Mouse (Mus musculus) limb, embryonic 13.5 days (tissue): ENCODE results near the gene Tef. TPM values are rescaled to one million over a fixed set of nuclear protein-coding genes. Genes with fewer than 3 reads are reported as not detected.
A peak's percentile ranks its signal among the peaks of the same experiment; 100 is the strongest.

Experiments used
- ATAC-seq: fragments of 200-750 bp; cut with Nextera tagmentation; 2 replicates; pipeline ENCODE4 v1.8.0; 2017; ENCODE audit warnings: low read depth, moderate number of reproducible peaks, moderate TSS enrichment; ENCODE audit not compliant: low FRiP score
- H3K27ac ChIP-seq: fragments of 300-500 bp; sonication (generic); 2 replicates; pipeline ENCODE4 v1.5.1; 2015; ENCODE audit warnings: inconsistent platforms, mild to moderate bottlenecking, moderate library complexity
- H3K27me3 ChIP-seq: fragments of 300-500 bp; sonication (generic); 2 replicates; pipeline ENCODE4 v1.6.1; 2015; ENCODE audit warnings: mild to moderate bottlenecking, inconsistent platforms
- H3K36me3 ChIP-seq: fragments of 300-500 bp; sonication (generic); 2 replicates; pipeline ENCODE4 v1.6.1; 2015; ENCODE audit warnings: inconsistent platforms, mild to moderate bottlenecking, moderate library complexity
- H3K4me1 ChIP-seq: fragments of 300-500 bp; sonication (generic); 2 replicates; pipeline ENCODE4 v1.6.1; 2015; ENCODE audit warnings: inconsistent platforms
- H3K4me2 ChIP-seq: fragments of 300-500 bp; sonication (generic); replicated peaks from 2 replicates; pipeline ENCODE4 v1.6.1; 2015; ENCODE audit warnings: inconsistent platforms, mild to moderate bottlenecking, moderate library complexity
- H3K4me3 ChIP-seq: fragments of 300-500 bp; sonication (generic); 2 replicates; pipeline ENCODE4 v1.5.1; 2015; ENCODE audit warnings: moderate library complexity, mild to moderate bottlenecking, inconsistent platforms
- H3K9ac ChIP-seq: fragments of 300-500 bp; sonication (generic); 2 replicates; pipeline ENCODE4 v1.6.1; 2015; ENCODE audit warnings: mild to moderate bottlenecking, inconsistent platforms
- H3K9me3 ChIP-seq: fragments of 300-500 bp; sonication (generic); 2 replicates; pipeline ENCODE4 v1.6.1; 2016; ENCODE audit warnings: inconsistent platforms
- WGBS: fragments of 180-500 bp; shearing (Covaris S2); methylation state at CpG from one replicate; pipeline ENCODE4 v1.1.7; 2015; 5-methylcytosine and 5-hydroxymethylcytosine counted together
- polyA plus RNA-seq: library from polyadenylated mRNA; unstranded; fragments of >200 nt; fragmentation: Nextera tagmentation; extraction: Ambion mirVana; gene quantifications from 2 replicates; pipeline ENCODE4 v1.2.1, GENCODE M21; 2015

Gene Tef
- polyA plus RNA-seq, 1 experiment from 2014 or later: 25.4 TPM

GRCm38 (mm10) chr15:81833481-81833880 is 31.3 kb downstream of the Tef start:
- no peak overlapping the region for H3K9ac ChIP-seq
- peaks cover 3% of the 10 kb centered on the region; the same call in 1 of the 2 replicates for H3K36me3 ChIP-seq
- WGBS: 80% methylated on average over 4 of the region's 4 CpGs

GRCm38 (mm10) chr15:81834171-81834841 is 32.1 kb downstream of the Tef start:
- H3K36me3 ChIP-seq: no peaks in the 10 kb centered on the region
- no peak overlapping the region for H3K4me2 ChIP-seq
- no peak overlapping the region for H3K4me3 ChIP-seq
- ATAC-seq: no peak
- no peak overlapping the region for H3K9ac ChIP-seq
- no peaks in the 10 kb centered on the region for H3K9me3 ChIP-seq
- H3K27me3 ChIP-seq: peaks cover 17% of the 10 kb centered on the region
- H3K27ac ChIP-seq: no peak overlapping the region
- H3K4me1 ChIP-seq: peaks cover 40% of the 10 kb centered on the region
- WGBS: 31% methylated on average over 3 of the region's 3 CpGs

More at GRCm38 (mm10) chr15:81833481-81833880, 31.3 kb downstream of the Tef start:
- Histone ChIP-seq H3K4me1 (peaks cover 35% of the 10 kb centered on the region), H3K4me3 (no peak overlapping the region), H3K4me2 (no peak overlapping the region), H3K27ac (no peak overlapping the region), H3K9me3 (no peaks in the 10 kb centered on the region), H3K27me3 (peaks cover 17% of the 10 kb centered on the region)
- ATAC-seq: no peak

GRCm38 (mm10) chr15:81835007-81835880 is 33.0 kb downstream of the Tef start:
- no peak overlapping the region for H3K27ac ChIP-seq
- peak overlapping the region; percentile 61 for H3K9ac ChIP-seq
- H3K9me3 ChIP-seq: no peaks in the 10 kb centered on the region
- WGBS: 54% methylated on average over 10 of the region's 10 CpGs
- H3K4me3 ChIP-seq: no peak overlapping the region
- ATAC-seq: no peak
- H3K36me3 ChIP-seq: no peaks in the 10 kb centered on the region
- peak overlapping the region; percentile 67 for H3K4me2 ChIP-seq
- H3K27me3 ChIP-seq: peaks cover 17% of the 10 kb centered on the region
- H3K4me1 ChIP-seq: peaks cover 47% of the 10 kb centered on the region

GRCm38 (mm10) chr15:81836124-81836821 is 34.1 kb downstream of the Tef start:
- no peaks in the 10 kb centered on the region for H3K9me3 ChIP-seq
- 4% methylated on average over 33 of the region's 33 CpGs for WGBS

GRCm38 (mm10) chr15:81836966-81837920 is 35.0 kb downstream of the Tef start:
- H3K9ac ChIP-seq: peak overlapping the region; percentile 61; the same call in 1 of the 2 replicates
- no peaks in the 10 kb centered on the region for H3K9me3 ChIP-seq
- WGBS: 59% methylated on average over 7 of the region's 7 CpGs
- no peak for ATAC-seq
- peak overlapping the region; percentile 70; the same call in 1 of the 2 replicates for H3K27ac ChIP-seq
- H3K4me3 ChIP-seq: peak overlapping the region; percentile 41; the same call in 1 of the 2 replicates
- peaks cover 38% of the 10 kb centered on the region for H3K4me1 ChIP-seq
- peaks cover 17% of the 10 kb centered on the region for H3K27me3 ChIP-seq
- peak overlapping the region; percentile 67 for H3K4me2 ChIP-seq
- H3K36me3 ChIP-seq: no peaks in the 10 kb centered on the region

More at GRCm38 (mm10) chr15:81836124-81836821, 34.1 kb downstream of the Tef start:
- Histone ChIP-seq H3K36me3 (no peaks in the 10 kb centered on the region), H3K4me2 (peak overlapping the region; percentile 67), H3K4me3 (peak overlapping the region; percentile 41), H3K27me3 (peaks cover 17% of the 10 kb centered on the region), H3K27ac (peak overlapping the region; percentile 70), H3K4me1 (peaks cover 43% of the 10 kb centered on the region), H3K9ac (peak overlapping the region; percentile 61)
- peak; percentile 85 for ATAC-seq

GRCm38 (mm10) chr15:81838554-81839235 is 36.5 kb downstream of the Tef start:
- peaks cover 38% of the 10 kb centered on the region for H3K4me1 ChIP-seq
- H3K27ac ChIP-seq: no peak overlapping the region; the same call in 1 of the 2 replicates
- H3K4me3 ChIP-seq: no peak overlapping the region
- no peaks in the 10 kb centered on the region for H3K36me3 ChIP-seq
- ATAC-seq: no peak
- peaks cover 17% of the 10 kb centered on the region for H3K27me3 ChIP-seq
- WGBS: 68% methylated on average over 14 of the region's 14 CpGs
- no peak overlapping the region for H3K4me2 ChIP-seq
- no peak overlapping the region for H3K9ac ChIP-seq
- no peaks in the 10 kb centered on the region for H3K9me3 ChIP-seq

- H3K27me3 ChIP-seq: peaks cover 11% of the 10 kb centered on the region
- no peak overlapping the region for H3K9ac ChIP-seq
- WGBS: 71% methylated on average over 5 of the region's 5 CpGs
- no peak overlapping the region; the same call in 1 of the 2 replicates for H3K27ac ChIP-seq
- no peaks in the 10 kb centered on the region for H3K36me3 ChIP-seq
- H3K4me2 ChIP-seq: no peak overlapping the region
- ATAC-seq: no peak
- no peak overlapping the region for H3K4me3 ChIP-seq
- H3K4me1 ChIP-seq: peaks cover 38% of the 10 kb centered on the region
- H3K9me3 ChIP-seq: no peaks in the 10 kb centered on the region
Measured at GRCm38 (mm10) chr15:81839634-81840033, 37.4 kb downstream of the Tef start.

GRCm38 (mm10) chr15:81840306-81840705 is 38.1 kb downstream of the Tef start:
- peaks cover 36% of the 10 kb centered on the region for H3K4me1 ChIP-seq
- H3K4me3 ChIP-seq: no peak overlapping the region
- H3K9me3 ChIP-seq: no peaks in the 10 kb centered on the region
- ATAC-seq: no peak
- H3K36me3 ChIP-seq: no peaks in the 10 kb centered on the region
- 88% methylated on average over 7 of the region's 7 CpGs for WGBS
- H3K9ac ChIP-seq: no peak overlapping the region
- no peak overlapping the region for H3K4me2 ChIP-seq
- H3K27me3 ChIP-seq: peaks cover 4% of the 10 kb centered on the region
- no peak overlapping the region for H3K27ac ChIP-seq

GRCm38 (mm10) chr15:81842275-81842674 is 40.1 kb downstream of the Tef start:
- ATAC-seq: no peak
- Histone ChIP-seq H3K4me3 (no peak overlapping the region), H3K9ac (no peak overlapping the region), H3K27ac (no peak overlapping the region), H3K4me1 (peaks cover 16% of the 10 kb centered on the region), H3K4me2 (no peak overlapping the region), H3K27me3 (no peaks in the 10 kb centered on the region), H3K36me3 (peaks cover 10% of the 10 kb centered on the region), H3K9me3 (no peaks in the 10 kb centered on the region)
- WGBS: 82% methylated on average over 7 of the region's 7 CpGs

GRCm38 (mm10) chr15:81845033-81845625 is 42.9 kb downstream of the Tef start:
- no peaks in the 10 kb centered on the region for H3K27me3 ChIP-seq
- H3K36me3 ChIP-seq: peaks cover 35% of the 10 kb centered on the region
- ATAC-seq: no peak
- no peaks in the 10 kb centered on the region; the same call in 1 of the 2 replicates for H3K4me1 ChIP-seq
- no peak overlapping the region for H3K4me2 ChIP-seq
- WGBS: 77% methylated on average over 5 of the region's 5 CpGs
- no peak overlapping the region for H3K27ac ChIP-seq
- no peaks in the 10 kb centered on the region for H3K9me3 ChIP-seq
- no peak overlapping the region for H3K4me3 ChIP-seq
- no peak overlapping the region for H3K9ac ChIP-seq
